In the genomic region with DNA sequence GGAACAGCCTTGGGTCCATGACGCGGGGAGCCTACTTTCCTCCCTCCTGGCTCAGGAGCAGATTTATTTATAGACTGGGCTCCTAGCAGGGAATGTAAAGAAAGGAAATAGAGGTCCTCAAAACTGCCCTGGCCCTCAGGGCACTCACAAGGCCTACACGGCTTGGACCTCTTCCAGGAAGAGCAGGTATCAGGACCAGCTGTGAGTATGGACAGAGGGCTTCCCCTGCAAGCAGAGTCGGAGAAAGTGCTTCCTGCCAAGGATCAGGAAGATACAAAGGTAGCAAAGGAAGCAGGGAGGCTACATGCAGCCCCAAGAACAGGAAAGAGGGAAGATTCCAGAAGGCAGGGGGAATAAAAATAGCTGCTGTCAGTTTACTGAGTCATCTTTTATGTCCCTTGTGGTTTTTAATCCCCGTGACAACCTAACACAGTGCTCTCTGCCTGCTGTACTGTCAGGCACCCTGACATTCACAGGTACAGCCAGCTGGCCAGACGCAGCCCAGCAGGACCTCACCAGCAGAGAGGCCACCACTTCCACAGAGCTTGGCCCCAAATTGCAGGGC, we compare ENCODE assay signal across 10 mouse cellular contexts.
DNase-seq lines count a peak whose midpoint lies in the region; ATAC-seq and TF ChIP-seq lines count a peak whose summit lies in the region.
"Had no signal": no experiment of that assay in that cellular context is flagged by ENCODE, and none has a peak within 500 bp of the region (broad histone marks: within the 10 kb centered on the region; RNA-seq: fewer than 3 reads in every experiment).

No protein-coding gene starts in this region.

- no peak for TF ChIP-seq POLR2A in lung, adult 2 months (IDR thresholded peaks at IDR 0.05; ENCODE audit: borderline replicate concordance, extremely low read depth, low read depth, low read length)

- DNase-seq in gastrocnemius, adult 18-20 months (ENCODE audit: low spot score), result peak; percentile 29
- DNase-seq in gastrocnemius, postnatal 4 days (ENCODE audit: low spot score in 2 of 2), result no peak
- no peak for DNase-seq in lung, adult 2 months
- peak; percentile 79 for DNase-seq in cerebellum, adult 9-11 months
- DNase-seq in urinary bladder, postnatal 4 days (ENCODE audit: low spot score in 2 of 2), result no peak
- DNase-seq in thymus, postnatal 4 days, result no peak

- H3K27ac ChIP-seq in lung, embryonic 16.5 days (ENCODE audit: low read length), result peak overlapping the region; percentile 15; the same call in 1 of the 2 replicates
- no peak overlapping the region for H3K27ac ChIP-seq in liver, embryonic 16.5 days (ENCODE audit: low read length)
- H3K27ac ChIP-seq: embryonic facial prominence, embryonic 15.5 days; neural tube, embryonic 12.5 days had no signal

- H3K4me2 ChIP-seq in lung, embryonic 16.5 days (ENCODE audit: low read depth, low read length), result no peak overlapping the region
- no peak overlapping the region for H3K4me2 ChIP-seq in liver, embryonic 16.5 days (ENCODE audit: low read depth, low read length)
- H3K4me2 ChIP-seq: embryonic facial prominence, embryonic 15.5 days; neural tube, embryonic 12.5 days had no signal

- no peaks in the 10 kb centered on the region for H3K27me3 ChIP-seq in lung, embryonic 16.5 days (ENCODE audit: control insufficient read depth, insufficient read depth, low read depth, low read length)
- no peaks in the 10 kb centered on the region for H3K27me3 ChIP-seq in liver, embryonic 16.5 days (ENCODE audit: control insufficient read depth, insufficient read depth, low read depth, low read length)
- H3K27me3 ChIP-seq: neural tube, embryonic 12.5 days had no signal

- no peak overlapping the region for H3K9ac ChIP-seq in lung, embryonic 16.5 days (ENCODE audit: low read length)
- no peak overlapping the region for H3K9ac ChIP-seq in liver, embryonic 16.5 days (ENCODE audit: low read depth, low read length)
- H3K9ac ChIP-seq: embryonic facial prominence, embryonic 15.5 days; neural tube, embryonic 12.5 days had no signal

- H3K4me1 ChIP-seq in lung, embryonic 16.5 days (replicated peaks; ENCODE audit: control insufficient read depth, insufficient read depth, low read length), result peaks cover 47% of the 10 kb centered on the region
- H3K4me1 ChIP-seq in lung, adult 2 months (ENCODE audit: control insufficient read depth, insufficient read depth, low read length), result peaks cover 23% of the 10 kb centered on the region
- peaks cover 4% of the 10 kb centered on the region for H3K4me1 ChIP-seq in liver, embryonic 16.5 days (ENCODE audit: control insufficient read depth, low read depth, low read length)

- no peaks in the 10 kb centered on the region for H3K36me3 ChIP-seq in lung, embryonic 16.5 days (ENCODE audit: control insufficient read depth, insufficient read depth, low read length)
- no peaks in the 10 kb centered on the region for H3K36me3 ChIP-seq in liver, embryonic 16.5 days (ENCODE audit: control insufficient read depth, insufficient read depth)
- H3K36me3 ChIP-seq: embryonic facial prominence, embryonic 15.5 days; neural tube, embryonic 12.5 days had no signal

- 28% methylated on average over 6 of the region's 6 CpGs for WGBS in lung, embryonic 16.5 days
- 37% methylated on average over 6 of the region's 6 CpGs for WGBS in lung, adult 2 months
- WGBS in liver, embryonic 16.5 days (ENCODE audit: insufficient replicate concordance), result 21% methylated on average over 6 of the region's 6 CpGs

- H3K9me3 ChIP-seq in lung, embryonic 16.5 days (ENCODE audit: control insufficient read depth, low read length), result no peaks in the 10 kb centered on the region
- no peaks in the 10 kb centered on the region for H3K9me3 ChIP-seq in liver, embryonic 16.5 days (replicated peaks; ENCODE audit: control insufficient read depth, low read length)
- H3K9me3 ChIP-seq: embryonic facial prominence, embryonic 15.5 days; neural tube, embryonic 12.5 days had no signal

- TF ChIP-seq CTCF in lung, adult 2 months (IDR thresholded peaks at IDR 0.05; ENCODE audit: insufficient read depth, low read length), result no peak

- peak; percentile 36; the same call in 1 of the 2 replicates for ATAC-seq in lung, embryonic 16.5 days (ENCODE audit: low read depth)
- peak; percentile 19; the same call in 1 of the 2 replicates for ATAC-seq in liver, embryonic 16.5 days (ENCODE audit: low read depth)

- no peak overlapping the region for H3K4me3 ChIP-seq in lung, embryonic 16.5 days (ENCODE audit: low read length)
- H3K4me3 ChIP-seq in lung, adult 2 months (replicated peaks; ENCODE audit: extremely low read depth, low read depth, low read length), result no peak overlapping the region
- no peak overlapping the region for H3K4me3 ChIP-seq in liver, embryonic 16.5 days (ENCODE audit: low read depth, low read length)
- H3K4me3 ChIP-seq: embryonic facial prominence, embryonic 15.5 days; neural tube, embryonic 12.5 days had no signal

Comparison
In these comparisons a context has a peak if more than half of its experiments do, and no peak if none do; other contexts are left out.
1. DNase-seq: peak in gastrocnemius, adult 18-20 months (single experiment) and cerebellum, adult 9-11 months (single experiment); none in gastrocnemius, postnatal 4 days (0 of 2), lung, adult 2 months (single experiment), urinary bladder, postnatal 4 days (0 of 2) and thymus, postnatal 4 days (single experiment).